Mouse (Mus musculus) C2C12 (cell line): Measurements from ENCODE around the gene Kcnj4.

Source experiments
- CTCF ChIP-seq: IDR thresholded peaks from one replicate; pipeline ENCODE4 v1.5.1; 2011; ENCODE audit not compliant: control insufficient read depth, insufficient read depth, insufficient read length
- MAX ChIP-seq: IDR thresholded peaks from one replicate; pipeline ENCODE4 v1.6.1; 2011; ENCODE audit warnings: mild to moderate bottlenecking, control low read depth
- MYOD1 ChIP-seq: IDR thresholded peaks from one replicate; pipeline ENCODE4 v1.6.1; 2011; ENCODE audit warnings: low read depth; ENCODE audit not compliant: control insufficient read depth, insufficient read length
- MYOG ChIP-seq: IDR thresholded peaks from one replicate; pipeline ENCODE4 v1.6.1; 2011; ENCODE audit not compliant: control insufficient read depth, insufficient read length; ENCODE audit errors: extremely low read depth

- no peak for TF ChIP-seq MYOG
- TF ChIP-seq CTCF: no peak
- TF ChIP-seq MYOD1: no peak
- no peak for TF ChIP-seq MAX
These were observed 47.5 kb upstream of the Kcnj4 start for GRCm38 (mm10) chr15:79552566-79552965.
